Mouse (Mus musculus) hindbrain, embryonic 15.5 days (tissue): ENCODE results near the gene Klc4. TPM values are rescaled to one million over a fixed set of nuclear protein-coding genes. Genes with fewer than 3 reads are reported as not detected.

Experiments used
- ATAC-seq: fragments of 200-750 bp; cut with Nextera tagmentation; 2 replicates; pipeline ENCODE4 v1.8.0; 2017; ENCODE audit warnings: low read depth, moderate number of reproducible peaks, moderate TSS enrichment; ENCODE audit not compliant: low FRiP score
- H3K27ac ChIP-seq: fragments of 300-500 bp; sonication (generic); replicated peaks from 2 replicates; pipeline ENCODE4 v1.5.1; 2015; ENCODE audit warnings: mild to moderate bottlenecking, inconsistent platforms
- H3K27me3 ChIP-seq: fragments of 300-500 bp; sonication (generic); 2 replicates; pipeline ENCODE4 v1.6.1; 2015; ENCODE audit warnings: control low read depth, inconsistent platforms
- H3K36me3 ChIP-seq: fragments of 300-500 bp; sonication (generic); 2 replicates; pipeline ENCODE4 v1.6.1; 2015; ENCODE audit warnings: control low read depth, inconsistent platforms
- H3K4me1 ChIP-seq: fragments of 300-500 bp; sonication (generic); replicated peaks from 2 replicates; pipeline ENCODE4 v1.6.1; 2015; ENCODE audit warnings: control low read depth, inconsistent platforms
- H3K4me2 ChIP-seq: fragments of 300-500 bp; sonication (generic); 2 replicates; pipeline ENCODE4 v1.6.1; 2015; ENCODE audit warnings: moderate library complexity, mild to moderate bottlenecking, inconsistent platforms
- H3K4me3 ChIP-seq: fragments of 300-500 bp; sonication (generic); 2 replicates; pipeline ENCODE4 v1.5.1; 2015; ENCODE audit warnings: mild to moderate bottlenecking, inconsistent platforms
- H3K9ac ChIP-seq: fragments of 300-500 bp; sonication (generic); 2 replicates; pipeline ENCODE4 v1.6.1; 2015; ENCODE audit warnings: inconsistent platforms
- H3K9me3 ChIP-seq: fragments of 300-500 bp; sonication (generic); 2 replicates; pipeline ENCODE4 v1.6.1; 2016; ENCODE audit warnings: control low read depth, inconsistent platforms
- WGBS: fragments of 180-500 bp; shearing (Covaris S2); methylation state at CpG from one replicate; pipeline ENCODE4 v1.1.7; 2015; 5-methylcytosine and 5-hydroxymethylcytosine counted together
- polyA plus RNA-seq: library from polyadenylated mRNA; unstranded; fragments of >200 nt; fragmentation: Nextera tagmentation; extraction: Ambion mirVana; gene quantifications from 2 replicates; pipeline ENCODE4 v1.2.1, GENCODE M21; 2015

The Klc4 gene
- polyA plus RNA-seq, 1 experiment from 2014 or later = 33.9 TPM

GRCm38 (mm10) chr17:46613229-46613628, 32.6 kb downstream of the Klc4 start:
- 0 out of 2 replicates have a peak, but pooled peaks have one; percentile 21 for ATAC-seq
- H3K27ac ChIP-seq = no peak overlapping the region
- no peak overlapping the region for H3K4me2 ChIP-seq
- H3K36me3 ChIP-seq = no peaks in the 10 kb centered on the region
- peaks cover 36% of the 10 kb centered on the region for H3K4me1 ChIP-seq
- H3K9ac ChIP-seq = no peak overlapping the region
- no peaks in the 10 kb centered on the region for H3K9me3 ChIP-seq
- 47% methylated on average over 3 of the region's 3 CpGs for WGBS
- H3K4me3 ChIP-seq = no peak overlapping the region
- no peaks in the 10 kb centered on the region for H3K27me3 ChIP-seq

DNA sequence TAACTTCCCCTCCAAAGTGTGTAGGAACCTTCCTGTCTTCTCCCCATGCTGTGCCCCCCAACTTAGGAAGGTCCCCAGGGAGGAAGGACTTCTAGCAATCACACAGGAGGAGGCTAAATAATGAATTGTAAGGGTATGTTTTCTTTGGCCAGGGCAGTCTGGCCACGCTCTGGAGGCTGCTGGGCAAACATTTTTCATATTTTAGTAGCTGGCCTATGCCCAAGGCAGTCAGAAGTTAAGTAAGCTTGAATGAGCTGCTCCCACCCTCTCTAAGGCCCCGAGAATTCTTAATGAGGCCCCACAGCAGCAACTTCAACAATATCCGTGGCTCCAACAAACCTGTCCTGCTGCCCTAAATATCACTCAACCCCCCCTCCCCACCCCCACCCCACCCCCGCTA, 33.0 kb downstream of the Klc4 start:
- H3K4me1 ChIP-seq = peaks cover 32% of the 10 kb centered on the region
- H3K27me3 ChIP-seq = no peaks in the 10 kb centered on the region
- H3K9ac ChIP-seq = no peak overlapping the region
- no peak overlapping the region for H3K4me2 ChIP-seq
- no peak overlapping the region for H3K27ac ChIP-seq
- WGBS = 37% methylated on average over 4 of the region's 4 CpGs
- no peaks in the 10 kb centered on the region for H3K36me3 ChIP-seq
- ATAC-seq = no peak
- H3K4me3 ChIP-seq = no peak overlapping the region
- H3K9me3 ChIP-seq = no peaks in the 10 kb centered on the region

DNA sequence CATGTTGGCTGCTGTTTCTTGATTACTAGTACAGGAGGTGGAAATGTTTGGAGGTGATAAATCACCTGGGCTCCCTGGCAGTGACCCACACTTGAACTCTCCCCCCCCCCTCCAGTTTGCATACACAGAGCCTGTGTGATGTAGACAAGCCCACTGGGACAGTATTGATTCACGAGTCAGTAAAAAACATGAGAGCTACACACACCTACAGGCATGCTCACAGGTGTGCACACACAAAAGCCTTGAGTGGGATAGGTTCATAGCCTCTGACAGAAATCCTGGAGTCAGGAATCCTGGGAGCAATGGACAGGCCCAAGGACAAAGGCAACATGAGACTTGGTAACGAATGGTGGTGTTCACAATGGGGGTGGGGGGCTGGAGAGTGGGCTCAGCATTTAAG, 33.6 kb downstream of the Klc4 start:
- no peaks in the 10 kb centered on the region for H3K36me3 ChIP-seq
- H3K9me3 ChIP-seq = no peaks in the 10 kb centered on the region
- no peak overlapping the region for H3K4me2 ChIP-seq
- no peak for ATAC-seq
- H3K27ac ChIP-seq = no peak overlapping the region
- H3K9ac ChIP-seq = no peak overlapping the region
- H3K4me1 ChIP-seq = peaks cover 34% of the 10 kb centered on the region
- no peak overlapping the region for H3K4me3 ChIP-seq
- no peaks in the 10 kb centered on the region for H3K27me3 ChIP-seq
- WGBS = 56% methylated on average over 2 of the region's 2 CpGs

- Histone ChIP-seq H3K27me3 (no peaks in the 10 kb centered on the region), H3K4me3 (no peak overlapping the region), H3K9me3 (no peaks in the 10 kb centered on the region), H3K36me3 (no peaks in the 10 kb centered on the region), H3K9ac (no peak overlapping the region), H3K27ac (no peak overlapping the region), H3K4me1 (peaks cover 33% of the 10 kb centered on the region; the same call in 1 of the 2 replicates), H3K4me2 (no peak overlapping the region)
- WGBS = 94% methylated on average over 6 of the region's 6 CpGs
- no peak for ATAC-seq
Observed at GRCm38 (mm10) chr17:46611316-46611715, 34.5 kb downstream of the Klc4 start.

DNA sequence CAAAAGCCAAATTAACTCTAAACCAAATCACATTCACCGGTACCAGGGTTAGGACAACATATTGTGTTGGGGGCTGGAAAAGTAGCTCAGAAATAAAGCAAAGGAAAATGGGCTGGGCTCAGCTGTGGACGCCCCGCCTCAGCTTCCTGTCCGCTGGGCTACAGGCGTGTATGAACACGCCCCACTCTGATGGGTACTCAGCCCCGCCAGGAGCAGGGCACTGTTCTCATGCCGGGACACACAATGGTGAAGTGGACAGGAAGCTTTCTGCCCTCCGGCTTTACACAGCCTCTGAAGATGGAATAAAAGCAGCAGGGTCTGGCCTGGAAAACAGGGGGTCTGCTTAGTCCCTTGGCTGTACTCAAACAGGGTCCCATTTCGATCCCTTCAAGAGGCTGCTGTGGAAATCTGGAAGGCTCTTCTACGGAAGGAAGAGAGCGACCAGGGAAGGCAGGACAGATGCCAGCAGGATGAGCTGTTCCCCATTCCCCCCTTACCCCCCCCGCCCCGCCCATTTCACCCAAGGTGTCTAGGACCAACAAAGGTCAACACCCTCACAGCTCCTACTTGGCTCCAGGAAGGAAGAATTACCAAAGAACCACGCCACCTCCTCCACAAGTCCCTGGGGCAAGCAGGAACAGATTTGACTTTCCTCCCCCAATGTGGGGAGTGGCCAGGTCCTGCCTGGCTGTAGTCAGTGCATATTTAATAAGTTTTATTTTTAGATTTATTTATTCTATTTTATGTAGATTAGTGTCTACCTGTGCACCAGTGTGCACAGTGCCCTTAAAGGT, 35.9 kb downstream of the Klc4 start:
- Histone ChIP-seq H3K4me1 (peaks cover 38% of the 10 kb centered on the region), H3K9me3 (no peaks in the 10 kb centered on the region), H3K27ac (no peak overlapping the region), H3K4me2 (no peak overlapping the region), H3K36me3 (no peaks in the 10 kb centered on the region), H3K27me3 (no peaks in the 10 kb centered on the region), H3K9ac (no peak overlapping the region), H3K4me3 (no peak overlapping the region)
- 0 out of 2 replicates have a peak, but pooled peaks have one; percentile 13 for ATAC-seq
- WGBS = 63% methylated on average over 15 of the region's 15 CpGs

GRCm38 (mm10) chr17:46605987-46606386, 39.8 kb downstream of the Klc4 start:
- H3K27ac ChIP-seq = no peak overlapping the region
- H3K4me1 ChIP-seq = peaks cover 25% of the 10 kb centered on the region

DNA sequence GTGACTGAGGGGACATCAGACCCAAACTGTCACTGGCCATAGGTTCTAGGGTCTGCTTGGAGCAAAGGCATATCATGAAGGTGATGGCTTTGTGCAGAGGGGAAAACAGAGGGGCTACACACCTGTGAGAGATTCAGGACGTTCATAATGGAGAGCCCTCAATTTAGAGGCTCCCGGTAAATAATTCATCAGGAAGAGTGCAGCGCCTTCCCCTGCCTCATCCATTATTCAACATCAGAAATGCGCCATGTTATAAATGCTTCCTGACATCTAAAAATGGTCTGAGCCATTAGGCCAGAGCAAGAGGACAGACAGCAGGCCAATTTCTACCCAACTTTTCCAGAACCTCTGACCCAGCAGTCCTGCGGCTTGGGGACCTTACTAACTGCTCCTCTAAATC, 40.7 kb downstream of the Klc4 start:
- Histone ChIP-seq H3K27ac (no peak overlapping the region), H3K4me2 (no peak overlapping the region), H3K36me3 (no peaks in the 10 kb centered on the region), H3K4me1 (peaks cover 25% of the 10 kb centered on the region), H3K9ac (no peak overlapping the region), H3K27me3 (no peaks in the 10 kb centered on the region), H3K9me3 (no peaks in the 10 kb centered on the region), H3K4me3 (no peak overlapping the region)
- no peak for ATAC-seq
- WGBS = 37% methylated on average over 5 of the region's 5 CpGs

More at GRCm38 (mm10) chr17:46605987-46606386, 39.8 kb downstream of the Klc4 start:
- Histone ChIP-seq H3K4me2 (no peak overlapping the region), H3K9ac (no peak overlapping the region), H3K27me3 (no peaks in the 10 kb centered on the region), H3K4me3 (no peak overlapping the region), H3K9me3 (no peaks in the 10 kb centered on the region), H3K36me3 (no peaks in the 10 kb centered on the region)
- 75% methylated on average over 12 of the region's 12 CpGs for WGBS
- ATAC-seq = no peak

GRCm38 (mm10) chr17:46603229-46603628, 42.6 kb downstream of the Klc4 start:
- Histone ChIP-seq H3K4me1 (peaks cover 20% of the 10 kb centered on the region), H3K9me3 (no peaks in the 10 kb centered on the region), H3K9ac (no peak overlapping the region), H3K4me3 (no peak overlapping the region), H3K27me3 (no peaks in the 10 kb centered on the region), H3K36me3 (no peaks in the 10 kb centered on the region), H3K27ac (no peak overlapping the region), H3K4me2 (no peak overlapping the region)
- ATAC-seq = no peak
- 98% methylated on average over 4 of the region's 4 CpGs for WGBS

DNA sequence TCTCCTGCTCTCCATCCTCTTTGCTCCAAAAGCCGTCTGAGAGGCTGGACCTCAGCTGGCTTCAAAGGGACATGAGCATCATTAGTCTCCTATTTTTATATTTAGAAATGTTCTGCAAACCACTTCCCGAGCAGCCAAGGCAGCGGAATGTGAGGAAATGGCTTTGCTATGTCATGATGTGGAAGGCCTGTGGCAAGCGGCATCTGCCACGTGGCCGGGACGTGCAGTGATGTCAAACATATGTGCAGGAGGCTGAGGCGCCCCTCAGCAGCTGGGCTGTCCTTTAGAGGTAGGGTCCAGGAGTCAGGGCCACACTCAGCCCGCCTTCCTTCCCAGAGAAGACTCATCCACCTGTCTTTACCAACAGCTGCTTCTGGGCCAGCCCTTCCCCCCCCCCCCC, 43.6 kb downstream of the Klc4 start:
- Histone ChIP-seq H3K9me3 (no peaks in the 10 kb centered on the region), H3K4me1 (peaks cover 14% of the 10 kb centered on the region), H3K27me3 (no peaks in the 10 kb centered on the region), H3K4me3 (no peak overlapping the region), H3K27ac (no peak overlapping the region), H3K36me3 (no peaks in the 10 kb centered on the region), H3K4me2 (no peak overlapping the region), H3K9ac (no peak overlapping the region)
- WGBS = 87% methylated on average over 9 of the region's 9 CpGs
- ATAC-seq = no peak

- no peak for ATAC-seq
- whole genome bisulfite sequencing = 93% methylated on average over 2 of the region's 2 CpGs
- H3K27me3 ChIP-seq = no peaks in the 10 kb centered on the region
Observed at GRCm38 (mm10) chr17:46600569-46600968, 45.3 kb downstream of the Klc4 start.

GRCm38 (mm10) chr17:46598963-46599362, 46.9 kb downstream of the Klc4 start:
- ATAC-seq = no peak
- H3K27ac ChIP-seq = no peak overlapping the region
- H3K36me3 ChIP-seq = no peaks in the 10 kb centered on the region
- no peak overlapping the region for H3K4me3 ChIP-seq
- no peak overlapping the region for H3K4me2 ChIP-seq
- H3K4me1 ChIP-seq = 0 out of 2 replicates have a peak, but pooled peaks cover 5% of the 10 kb centered on the region
- no peaks in the 10 kb centered on the region for H3K27me3 ChIP-seq
- H3K9me3 ChIP-seq = no peaks in the 10 kb centered on the region
- 87% methylated on average over 4 of the region's 4 CpGs for WGBS
- no peak overlapping the region for H3K9ac ChIP-seq

More at GRCm38 (mm10) chr17:46600569-46600968, 45.3 kb downstream of the Klc4 start:
- H3K4me2 ChIP-seq = no peak overlapping the region
- H3K27ac ChIP-seq = no peak overlapping the region
- H3K4me1 ChIP-seq = peaks cover 8% of the 10 kb centered on the region
- H3K36me3 ChIP-seq = no peaks in the 10 kb centered on the region
- H3K9ac ChIP-seq = no peak overlapping the region
- H3K4me3 ChIP-seq = no peak overlapping the region
- H3K9me3 ChIP-seq = no peaks in the 10 kb centered on the region

DNA sequence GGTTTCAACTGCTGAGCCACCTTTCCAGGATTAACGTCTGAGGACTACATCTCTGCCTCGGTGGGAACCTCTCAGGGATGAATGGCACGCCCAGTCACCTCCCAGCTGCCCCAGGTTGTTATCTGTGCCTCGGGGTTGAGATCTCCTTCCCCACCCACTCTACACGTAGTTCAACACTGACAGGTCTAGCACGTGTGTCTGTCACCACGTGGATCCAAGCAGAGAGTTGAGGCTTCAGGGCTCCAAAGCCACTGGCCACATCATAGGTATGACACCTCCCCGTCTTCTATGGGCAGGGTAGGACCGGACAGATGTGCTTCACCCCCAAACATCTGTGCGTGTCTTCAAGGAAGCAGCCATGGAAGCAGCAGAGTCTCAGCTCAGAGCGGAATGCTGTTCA, 47.9 kb downstream of the Klc4 start:
- Histone ChIP-seq H3K9ac (no peak overlapping the region), H3K27ac (no peak overlapping the region), H3K36me3 (no peaks in the 10 kb centered on the region), H3K4me1 (0 out of 2 replicates have a peak, but pooled peaks cover 5% of the 10 kb centered on the region), H3K4me3 (no peak overlapping the region), H3K27me3 (no peaks in the 10 kb centered on the region), H3K4me2 (no peak overlapping the region), H3K9me3 (no peaks in the 10 kb centered on the region)
- WGBS = 95% methylated on average over 11 of the region's 11 CpGs
- no peak for ATAC-seq
